Mouse (Mus musculus): ENCODE data around the gene Slc6a8. TPM values are rescaled to one million over a fixed set of nuclear protein-coding genes. Genes with fewer than 3 reads are reported as not detected.

The Slc6a8 gene
- polyA plus RNA-seq (2012; rRNA removed), result 308 and 930 TPM in 2 replicates

DNA sequence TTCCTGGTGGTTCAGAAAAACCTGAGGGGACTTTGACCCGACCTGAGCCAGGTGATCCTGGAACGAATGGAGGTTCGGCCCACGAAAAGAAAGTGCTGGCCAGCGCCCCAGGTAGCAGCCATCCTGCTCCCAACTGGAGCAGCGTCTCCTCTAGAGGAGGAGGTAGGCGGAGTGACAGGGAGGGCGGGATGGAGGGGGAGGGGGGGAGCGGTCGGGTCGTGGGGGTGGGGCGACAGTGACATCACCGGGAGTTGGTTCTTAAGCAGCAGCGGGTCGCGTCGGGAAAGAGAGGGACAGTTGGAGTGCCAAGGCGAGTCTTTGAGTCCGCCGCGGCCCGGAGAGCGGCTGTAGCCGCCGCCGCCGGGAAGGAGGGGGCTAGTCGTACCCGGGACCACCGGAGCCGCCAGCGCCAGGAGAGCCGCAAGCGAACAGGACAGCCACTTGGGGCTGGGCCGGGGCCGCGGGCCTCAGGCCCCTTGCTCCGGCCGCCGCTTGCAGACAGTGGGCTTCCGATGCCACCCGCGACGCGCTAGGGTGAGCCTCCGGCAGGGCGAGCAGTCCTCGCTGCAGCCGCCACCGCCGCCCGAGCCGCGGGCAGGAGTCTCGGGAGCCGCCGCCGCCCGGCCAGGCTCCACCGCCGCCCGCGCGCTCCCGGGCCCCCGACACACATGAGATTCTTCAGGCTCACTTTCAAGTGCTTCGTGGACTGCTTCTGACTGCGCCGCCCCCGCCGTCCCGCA lies at the start of gene Slc6a8:
TSS of gene Slc6a8 (plus strand) at position 272 of the 740 bp plus-strand sequence.
- Histone ChIP-seq H3K4me3 (ENCODE audit: low read depth, low read length) (peak within 1 kb of the TSS; percentile 96), H3K36me3 (ENCODE audit: control insufficient read depth, insufficient read depth, low read length) (peaks cover 21% of the 10 kb centered on the region), H3K27me3 (ENCODE audit: control insufficient read depth, insufficient read depth, low read length) (no peaks in the 10 kb centered on the region), H3K4me1 (ENCODE audit: control insufficient read depth, insufficient read depth, insufficient read length, low read length) (peaks cover 11% of the 10 kb centered on the region; the same call in 1 of the 2 replicates), H3K27ac (ENCODE audit: insufficient read depth, low read depth, low read length) (peak within 1 kb of the TSS; percentile 96)
- 10% methylated on average over 57 of the region's 72 CpGs for WGBS
- TF ChIP-seq CTCF (IDR thresholded peaks at IDR 0.05; ENCODE audit: extremely low read depth, insufficient read length, insufficient replicate concordance, low read depth, low read length) (no peak), POLR2A (IDR thresholded peaks at IDR 0.05; ENCODE audit: low read depth, low read length) (peak; percentile 94)

- H3K4me3 ChIP-seq (ENCODE audit: low read depth, low read length), result no peak overlapping the region
- no peak overlapping the region for H3K27ac ChIP-seq (ENCODE audit: insufficient read depth, low read depth, low read length)
- TF ChIP-seq CTCF (IDR thresholded peaks at IDR 0.05; ENCODE audit: extremely low read depth, insufficient read length, insufficient replicate concordance, low read depth, low read length) (no peak), POLR2A (IDR thresholded peaks at IDR 0.05; ENCODE audit: low read depth, low read length) (no peak)
- no peaks in the 10 kb centered on the region for H3K36me3 ChIP-seq (ENCODE audit: control insufficient read depth, insufficient read depth, low read length)
- H3K4me1 ChIP-seq (ENCODE audit: control insufficient read depth, insufficient read depth, insufficient read length, low read length), result no peaks in the 10 kb centered on the region
- no peaks in the 10 kb centered on the region for H3K27me3 ChIP-seq (ENCODE audit: control insufficient read depth, insufficient read depth, low read length)
Observed at GRCm38 (mm10) chrX:73626981-73627380, 46.0 kb upstream of the Slc6a8 start.

DNA sequence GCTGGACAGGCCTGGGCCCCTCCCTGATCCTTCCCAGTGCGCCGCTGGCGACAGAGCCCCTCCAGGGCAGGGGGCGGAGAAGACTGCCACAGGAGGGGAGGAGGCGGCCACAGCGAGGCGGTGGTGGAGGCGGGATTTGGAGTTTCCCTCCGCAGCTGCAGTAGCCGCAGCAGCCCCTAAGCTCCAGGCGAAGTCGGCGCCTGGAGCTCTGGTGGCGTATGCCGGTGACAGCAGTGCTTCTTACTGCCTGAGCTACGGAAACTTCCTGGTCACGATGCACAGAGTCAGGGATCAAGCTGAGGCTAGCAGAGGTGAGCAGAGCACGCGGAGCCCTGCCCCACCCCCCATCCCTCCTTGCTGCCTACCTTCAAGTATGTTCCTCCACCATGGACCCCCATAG lies 37.5 kb upstream of the Slc6a8 start:
- H3K4me3 ChIP-seq (ENCODE audit: low read depth, low read length), result no peak overlapping the region
- TF ChIP-seq CTCF (IDR thresholded peaks at IDR 0.05; ENCODE audit: extremely low read depth, insufficient read length, insufficient replicate concordance, low read depth, low read length), result no peak
- TF ChIP-seq POLR2A (IDR thresholded peaks at IDR 0.05; ENCODE audit: low read depth, low read length), result no peak
- 18% methylated on average over 19 of the region's 19 CpGs for WGBS

DNA sequence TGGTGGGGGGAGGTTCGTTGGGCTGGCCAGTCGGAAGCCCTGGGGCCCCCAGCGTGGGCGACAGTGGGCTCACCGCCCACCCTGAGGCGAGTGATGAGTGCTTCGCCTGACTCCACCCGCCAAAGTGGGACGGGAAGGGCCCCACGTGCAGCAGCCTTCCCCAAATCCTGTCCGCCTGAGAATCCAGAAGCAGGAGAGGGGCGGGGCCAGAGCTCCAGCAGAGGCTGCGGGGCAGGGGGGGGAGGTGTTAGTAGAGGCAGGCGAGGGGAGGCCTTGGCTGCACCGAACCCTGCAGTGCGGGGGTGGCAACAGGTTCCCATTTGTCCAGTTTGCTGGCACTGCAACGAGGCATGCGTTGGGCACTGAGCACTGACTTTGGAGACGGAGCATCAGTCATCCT lies 35.5 kb upstream of the Slc6a8 start:
- no peak overlapping the region for H3K4me3 ChIP-seq (ENCODE audit: low read depth, low read length)
- H3K27me3 ChIP-seq (ENCODE audit: control insufficient read depth, insufficient read depth, low read length), result peaks cover 31% of the 10 kb centered on the region
- TF ChIP-seq CTCF (IDR thresholded peaks at IDR 0.05; ENCODE audit: extremely low read depth, insufficient read length, insufficient replicate concordance, low read depth, low read length) (no peak), POLR2A (IDR thresholded peaks at IDR 0.05; ENCODE audit: low read depth, low read length) (no peak)
- H3K27ac ChIP-seq (ENCODE audit: insufficient read depth, low read depth, low read length), result no peak overlapping the region
- 9% methylated on average over 18 of the region's 19 CpGs for WGBS
- peaks cover 4% of the 10 kb centered on the region for H3K4me1 ChIP-seq (ENCODE audit: control insufficient read depth, insufficient read depth, insufficient read length, low read length)
- H3K36me3 ChIP-seq (ENCODE audit: control insufficient read depth, insufficient read depth, low read length), result no peaks in the 10 kb centered on the region

More for the DNA sequence above, 37.5 kb upstream of the Slc6a8 start:
- no peak overlapping the region for H3K27ac ChIP-seq (ENCODE audit: insufficient read depth, low read depth, low read length)
- H3K27me3 ChIP-seq (ENCODE audit: control insufficient read depth, insufficient read depth, low read length), result peaks cover 31% of the 10 kb centered on the region
- H3K4me1 ChIP-seq (ENCODE audit: control insufficient read depth, insufficient read depth, insufficient read length, low read length), result peaks cover 4% of the 10 kb centered on the region
- H3K36me3 ChIP-seq (ENCODE audit: control insufficient read depth, insufficient read depth, low read length), result no peaks in the 10 kb centered on the region

DNA sequence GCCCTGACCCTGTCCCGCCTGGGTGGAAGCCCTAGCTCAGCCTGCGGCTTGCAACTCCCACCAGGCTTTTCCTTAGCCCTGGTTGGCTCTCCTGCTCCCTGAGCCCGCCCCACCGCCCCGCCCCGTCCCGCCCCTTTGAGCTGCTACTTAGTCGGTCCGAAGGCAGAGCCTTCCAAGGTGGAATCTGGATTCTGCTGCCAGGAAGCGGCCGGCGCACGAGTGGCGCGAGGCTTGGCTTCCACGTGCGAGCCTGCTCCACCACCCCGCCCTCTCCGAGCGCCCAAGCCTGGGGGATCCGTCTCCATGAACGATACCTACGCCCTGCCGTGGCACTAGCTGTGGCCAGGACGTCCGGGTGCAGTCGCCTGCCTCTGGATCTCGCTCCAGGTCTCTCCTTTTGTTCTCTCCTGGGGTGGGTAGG lies 33.7 kb upstream of the Slc6a8 start, which contains the start of gene Dusp9:
TSS of gene Dusp9 (plus strand) at position 165 of the 421 bp plus-strand sequence.
- Histone ChIP-seq H3K36me3 (ENCODE audit: control insufficient read depth, insufficient read depth, low read length) (no peaks in the 10 kb centered on the region), H3K4me1 (ENCODE audit: control insufficient read depth, insufficient read depth, insufficient read length, low read length) (peaks cover 4% of the 10 kb centered on the region), H3K27me3 (ENCODE audit: control insufficient read depth, insufficient read depth, low read length) (peaks cover 31% of the 10 kb centered on the region), H3K27ac (ENCODE audit: insufficient read depth, low read depth, low read length) (no peak within 1 kb of the TSS), H3K4me3 (ENCODE audit: low read depth, low read length) (peak within 1 kb of the TSS; percentile 66)
- TF ChIP-seq CTCF (IDR thresholded peaks at IDR 0.05; ENCODE audit: extremely low read depth, insufficient read length, insufficient replicate concordance, low read depth, low read length), result no peak
- 23% methylated on average over 28 of the region's 28 CpGs for WGBS

DNA sequence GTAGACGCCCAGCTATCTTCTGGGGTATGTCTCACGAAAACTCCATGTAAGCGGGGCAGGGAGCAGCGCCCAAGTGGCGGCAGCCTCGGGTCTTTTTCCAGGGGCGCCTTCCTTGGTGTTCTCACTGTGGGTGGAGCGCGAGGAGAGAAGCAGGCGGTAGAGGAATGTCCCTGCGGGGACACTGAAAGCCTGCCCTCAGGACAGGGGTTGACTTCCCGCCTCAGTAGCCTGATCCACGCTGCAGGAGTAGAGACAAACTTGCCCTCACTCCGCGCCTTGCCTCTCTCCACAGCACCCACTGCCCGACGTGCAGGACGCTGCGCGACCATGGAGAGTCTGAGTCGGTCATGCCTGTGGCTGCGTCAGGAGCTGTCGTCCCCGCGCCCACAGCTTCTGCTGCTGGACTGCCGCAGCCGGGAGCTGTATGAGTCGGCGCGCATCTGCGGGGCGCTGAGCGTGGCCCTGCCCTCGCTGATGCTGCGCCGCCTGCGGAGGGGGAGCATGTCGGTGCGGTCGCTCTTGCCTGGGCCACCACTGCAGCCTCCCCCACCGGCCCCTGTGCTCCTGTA lies 33.0 kb upstream of the Slc6a8 start:
- WGBS, result 14% methylated on average over 41 of the region's 41 CpGs
- Histone ChIP-seq H3K36me3 (ENCODE audit: control insufficient read depth, insufficient read depth, low read length) (no peaks in the 10 kb centered on the region), H3K4me3 (ENCODE audit: low read depth, low read length) (peak overlapping the region; percentile 66), H3K4me1 (ENCODE audit: control insufficient read depth, insufficient read depth, insufficient read length, low read length) (peaks cover 4% of the 10 kb centered on the region), H3K27me3 (ENCODE audit: control insufficient read depth, insufficient read depth, low read length) (peaks cover 31% of the 10 kb centered on the region), H3K27ac (ENCODE audit: insufficient read depth, low read depth, low read length) (no peak overlapping the region)
- TF ChIP-seq CTCF (IDR thresholded peaks at IDR 0.05; ENCODE audit: extremely low read depth, insufficient read length, insufficient replicate concordance, low read depth, low read length), result no peak

DNA sequence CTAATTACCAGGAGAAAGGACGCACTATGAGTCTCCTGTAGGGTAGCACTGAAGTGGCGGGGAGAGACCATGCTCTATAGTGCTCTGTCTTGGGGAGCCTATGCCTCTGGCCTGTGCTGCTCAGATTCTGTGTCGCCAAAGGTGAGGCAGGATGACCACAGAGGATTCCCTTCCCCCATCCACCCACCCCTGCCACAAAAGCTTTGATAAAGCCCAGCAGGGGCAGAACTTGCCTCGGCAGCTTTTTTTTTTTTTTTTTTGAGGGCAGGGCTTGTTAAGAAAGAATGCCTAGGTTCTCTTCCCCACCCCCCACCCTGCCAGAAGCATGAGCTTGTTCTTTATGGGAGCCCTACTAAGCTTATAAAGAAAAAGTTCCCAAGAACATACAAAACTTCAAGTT lies 27.8 kb upstream of the Slc6a8 start:
- no peaks in the 10 kb centered on the region for H3K36me3 ChIP-seq (ENCODE audit: control insufficient read depth, insufficient read depth, low read length)
- TF ChIP-seq POLR2A (IDR thresholded peaks at IDR 0.05; ENCODE audit: low read depth, low read length) (no peak), CTCF (IDR thresholded peaks at IDR 0.05; ENCODE audit: extremely low read depth, insufficient read length, insufficient replicate concordance, low read depth, low read length) (no peak)
- H3K4me1 ChIP-seq (ENCODE audit: control insufficient read depth, insufficient read depth, insufficient read length, low read length), result no peaks in the 10 kb centered on the region
- H3K4me3 ChIP-seq (ENCODE audit: low read depth, low read length), result no peak overlapping the region
- no peaks in the 10 kb centered on the region; the same call in none of the 2 replicates for H3K27me3 ChIP-seq (ENCODE audit: control insufficient read depth, insufficient read depth, low read length)
- WGBS, result 54% methylated on average over 4 of the region's 4 CpGs
- H3K27ac ChIP-seq (ENCODE audit: insufficient read depth, low read depth, low read length), result no peak overlapping the region
